Mouse (Mus musculus): ENCODE measurements around the gene Zeb2. TPM values are rescaled to one million over a fixed set of nuclear protein-coding genes. Genes with fewer than 3 reads are reported as not detected.
A peak's percentile ranks its signal among the peaks of the same experiment; 100 is the strongest.

The Zeb2 gene
- total RNA-seq, 2 experiments from 2014 or later: 345 to 384 TPM

- peak in 1 of 2 experiments; percentile 83 for DNase-seq (ENCODE audit: low spot score in 2 of 2)
Measured at GRCm38 (mm10) chr2:45112891-45113683, 4.1 kb downstream of the Zeb2 start.

GRCm38 (mm10) chr2:45112021-45112747 lies 5.0 kb downstream of the Zeb2 start:
- DNase-seq (ENCODE audit: low spot score in 2 of 2): peak in 1 of 2 experiments; percentile 52

GRCm38 (mm10) chr2:45111571-45111970 lies 5.6 kb downstream of the Zeb2 start:
- peak in 1 of 2 experiments; percentile 28 for DNase-seq (ENCODE audit: low spot score in 2 of 2)

GRCm38 (mm10) chr2:45110757-45111411 lies 6.3 kb downstream of the Zeb2 start:
- no peak for DNase-seq (ENCODE audit: low spot score in 2 of 2)

- no peak for DNase-seq (ENCODE audit: low spot score in 2 of 2)
Measured at GRCm38 (mm10) chr2:45109951-45110756, 7.0 kb downstream of the Zeb2 start.

GRCm38 (mm10) chr2:45109161-45109950 lies 7.8 kb downstream of the Zeb2 start:
- DNase-seq (ENCODE audit: low spot score in 2 of 2): peak in 1 of 2 experiments; percentile 50

GRCm38 (mm10) chr2:45108521-45109091 lies 8.6 kb downstream of the Zeb2 start:
- DNase-seq (ENCODE audit: low spot score in 2 of 2): no peak

GRCm38 (mm10) chr2:45107555-45107954 lies 9.6 kb downstream of the Zeb2 start:
- no peak for DNase-seq (ENCODE audit: low spot score in 2 of 2)

- no peak for DNase-seq (ENCODE audit: low spot score in 2 of 2)
Measured at GRCm38 (mm10) chr2:45105922-45106851, 11.0 kb downstream of the Zeb2 start.

GRCm38 (mm10) chr2:45105281-45105721 lies 11.9 kb downstream of the Zeb2 start:
- DNase-seq (ENCODE audit: low spot score in 2 of 2): no peak

GRCm38 (mm10) chr2:45104511-45105055 lies 12.6 kb downstream of the Zeb2 start:
- DNase-seq (ENCODE audit: low spot score in 2 of 2): no peak

- DNase-seq (ENCODE audit: low spot score in 2 of 2): no peak
Measured at GRCm38 (mm10) chr2:45104066-45104465, 13.1 kb downstream of the Zeb2 start.

GRCm38 (mm10) chr2:45103021-45103983 lies 13.9 kb downstream of the Zeb2 start:
- no peak for DNase-seq (ENCODE audit: low spot score in 2 of 2)

GRCm38 (mm10) chr2:45102191-45102638 lies 15.0 kb downstream of the Zeb2 start:
- no peak for DNase-seq (ENCODE audit: low spot score in 2 of 2)

- DNase-seq (ENCODE audit: low spot score in 2 of 2): no peak
Measured at GRCm38 (mm10) chr2:45101586-45101985, 15.6 kb downstream of the Zeb2 start.

- DNase-seq (ENCODE audit: low spot score in 2 of 2): no peak
Measured at GRCm38 (mm10) chr2:45101040-45101439, 16.2 kb downstream of the Zeb2 start.

- no peak for DNase-seq (ENCODE audit: low spot score in 2 of 2)
Measured at GRCm38 (mm10) chr2:45100628-45101027, 16.6 kb downstream of the Zeb2 start.
